Mouse (Mus musculus) CH12.LX (cell line): ENCODE data around the gene 2300009A05Rik. TPM values are rescaled to one million over a fixed set of nuclear protein-coding genes. Genes with fewer than 3 reads are reported as not detected.

Experiments used
- DNase-seq: peaks from one replicate; pipeline ENCODE4 v3.0.0-alpha.2; 2013; ENCODE audit errors: extremely low read depth
- H3K27ac ChIP-seq: 2 replicates; pipeline ENCODE4 v1.5.1; 2012; ENCODE audit warnings: low read depth, mild to moderate bottlenecking, control low read depth, moderate library complexity; ENCODE audit not compliant: insufficient read depth
- H3K27me3 ChIP-seq: replicated peaks from 2 replicates; pipeline ENCODE3; 2012; ENCODE audit warnings: inconsistent platforms
- H3K36me3 ChIP-seq, 2 experiments: replicated peaks in 1 of 2; 2 replicates each; pipeline versions ENCODE3 to v1.6.1; 2012; ENCODE audit warnings: inconsistent platforms in 1 of 2, low read length in 1 of 2, mild to moderate bottlenecking in 1 of 2, mixed read lengths in 1 of 2, moderate library complexity in 1 of 2; ENCODE audit not compliant: control insufficient read depth in 1 of 2, insufficient read depth in 1 of 2
- H3K4me1 ChIP-seq, 2 experiments: 2 replicates each; pipeline ENCODE4 v1.6.1; 2012; ENCODE audit warnings: inconsistent platforms in 1 of 2, moderate library complexity in 1 of 2; ENCODE audit not compliant: insufficient read depth in 2 of 2, control insufficient read depth in 1 of 2
- H3K4me2 ChIP-seq: 2 replicates; pipeline ENCODE4 v1.6.1; 2012; ENCODE audit warnings: low read depth, mild to moderate bottlenecking, control low read depth; ENCODE audit not compliant: poor library complexity, insufficient read depth, severe bottlenecking
- H3K4me3 ChIP-seq, 3 experiments: fragments of 150-350 bp in 1 of 3; sonication (generic) in 1 of 3; replicated peaks in 1 of 3; 2 replicates each; pipeline versions ENCODE3 to v1.5.1; 2011 to 2012; ENCODE audit warnings: low read depth in 2 of 3, low read length in 2 of 3, mild to moderate bottlenecking in 2 of 3, moderate library complexity in 2 of 3, control low read depth in 1 of 3, improper control_type of control experiment in 1 of 3, inconsistent platforms in 1 of 3, mixed read lengths in 1 of 3; ENCODE audit not compliant: poor library complexity in 1 of 3
- H3K79me2 ChIP-seq: replicated peaks from 2 replicates; pipeline ENCODE4 v1.6.1; 2012; ENCODE audit warnings: mild to moderate bottlenecking, moderate library complexity; ENCODE audit not compliant: control insufficient read depth, poor library complexity, insufficient read depth, severe bottlenecking; ENCODE audit errors: extremely low read depth
- H3K9ac ChIP-seq: 2 replicates; pipeline ENCODE4 v1.6.1; 2012; ENCODE audit warnings: low read depth, mild to moderate bottlenecking, control low read depth, moderate library complexity; ENCODE audit not compliant: insufficient read depth
- H3K9me3 ChIP-seq: replicated peaks from 2 replicates; pipeline ENCODE3; 2012; ENCODE audit warnings: low read length, inconsistent platforms, mixed read lengths
- BHLHE40 ChIP-seq: IDR thresholded peaks from 2 replicates; pipeline ENCODE4 v1.6.1; 2011; ENCODE audit warnings: mild to moderate bottlenecking, low read depth, low read length, improper control_type of control experiment
- CHD1 ChIP-seq: IDR thresholded peaks from 2 replicates; pipeline ENCODE4 v1.6.1; 2012; ENCODE audit warnings: low read depth, low read length, improper control_type of control experiment, inconsistent platforms
- CTCF ChIP-seq, 2 experiments: IDR thresholded peaks in 1 of 2; conservative IDR thresholded peaks in 1 of 2; 2 replicates each; pipeline ENCODE4 v1.5.1; 2011 to 2012; ENCODE audit warnings: low read depth in 2 of 2, low read length in 2 of 2, improper control_type of control experiment in 1 of 2, inconsistent platforms in 1 of 2, mild to moderate bottlenecking in 1 of 2, moderate library complexity in 1 of 2
- E2F4 ChIP-seq: IDR thresholded peaks from 2 replicates; pipeline ENCODE4 v1.6.1; 2011; ENCODE audit warnings: low read depth, low read length, improper control_type of control experiment; ENCODE audit not compliant: insufficient replicate concordance
- ELF1 ChIP-seq: IDR thresholded peaks from 2 replicates; pipeline ENCODE4 v1.6.1; 2014; ENCODE audit warnings: low read depth, mild to moderate bottlenecking, inconsistent platforms, low read length, improper control_type of control experiment
- EP300 ChIP-seq: IDR thresholded peaks from 2 replicates; pipeline ENCODE4 v1.6.1; 2011; ENCODE audit warnings: low read length, improper control_type of control experiment
- ETS1 ChIP-seq: conservative IDR thresholded peaks from 2 replicates; pipeline ENCODE4 v1.6.1; 2012; ENCODE audit warnings: low read depth, mild to moderate bottlenecking, inconsistent platforms, low read length, improper control_type of control experiment, moderate library complexity
- GABPA ChIP-seq: IDR thresholded peaks from 2 replicates; pipeline ENCODE4 v1.6.1; 2012; ENCODE audit warnings: low read depth, low read length, improper control_type of control experiment, inconsistent platforms; ENCODE audit not compliant: insufficient replicate concordance
- HCFC1 ChIP-seq: IDR thresholded peaks from 2 replicates; pipeline ENCODE4 v1.6.1; 2012; ENCODE audit warnings: low read depth, mild to moderate bottlenecking, inconsistent platforms, low read length, improper control_type of control experiment
- IRF4 ChIP-seq: IDR thresholded peaks from 2 replicates; pipeline ENCODE4 v1.6.1; 2014; ENCODE audit warnings: low read depth, mild to moderate bottlenecking, inconsistent platforms, low read length, improper control_type of control experiment
- JUN ChIP-seq: IDR thresholded peaks from 2 replicates; pipeline ENCODE4 v1.6.1; 2011; ENCODE audit warnings: low read depth, mild to moderate bottlenecking, low read length, improper control_type of control experiment, moderate library complexity; ENCODE audit not compliant: insufficient read depth
- JUND ChIP-seq: conservative IDR thresholded peaks from 2 replicates; pipeline ENCODE4 v1.6.1; 2011; ENCODE audit warnings: low read depth, low read length, improper control_type of control experiment
- KAT2A ChIP-seq: IDR thresholded peaks from 2 replicates; pipeline ENCODE4 v1.6.1; 2012; ENCODE audit warnings: low read length, improper control_type of control experiment, inconsistent platforms; ENCODE audit not compliant: insufficient replicate concordance
- MAFK ChIP-seq: IDR thresholded peaks from 2 replicates; pipeline ENCODE4 v1.6.1; 2011; ENCODE audit warnings: low read length, improper control_type of control experiment; ENCODE audit not compliant: insufficient replicate concordance
- MAX ChIP-seq: IDR thresholded peaks from 2 replicates; pipeline ENCODE4 v1.6.1; 2011; ENCODE audit warnings: low read length, improper control_type of control experiment
- MAZ ChIP-seq: IDR thresholded peaks from 2 replicates; pipeline ENCODE4 v1.6.1; 2012; ENCODE audit warnings: low read depth, mild to moderate bottlenecking, inconsistent platforms, low read length, improper control_type of control experiment, moderate library complexity
- MEF2A ChIP-seq: IDR thresholded peaks from 2 replicates; pipeline ENCODE4 v1.6.1; 2014; ENCODE audit warnings: low read depth, mild to moderate bottlenecking, inconsistent platforms, low read length, improper control_type of control experiment, borderline replicate concordance
- MXI1 ChIP-seq: IDR thresholded peaks from 2 replicates; pipeline ENCODE4 v1.6.1; 2011; ENCODE audit warnings: mild to moderate bottlenecking, low read depth, low read length, improper control_type of control experiment
- MYC ChIP-seq: IDR thresholded peaks from 2 replicates; pipeline ENCODE4 v1.6.1; 2011; ENCODE audit warnings: low read depth, mild to moderate bottlenecking, improper control_type of control experiment, low read length
- NELFE ChIP-seq: IDR thresholded peaks from 2 replicates; pipeline ENCODE4 v1.6.1; 2011; ENCODE audit warnings: low read depth, low read length, improper control_type of control experiment
- NRF1 ChIP-seq: IDR thresholded peaks from 2 replicates; pipeline ENCODE4 v1.6.1; 2014; ENCODE audit warnings: low read depth, mild to moderate bottlenecking, inconsistent platforms, low read length, improper control_type of control experiment, moderate library complexity
- PAX5 ChIP-seq: IDR thresholded peaks from 2 replicates; pipeline ENCODE4 v1.6.1; 2012; ENCODE audit warnings: low read length, inconsistent platforms, mixed read lengths
- POLR2A ChIP-seq: IDR thresholded peaks from 2 replicates; pipeline ENCODE4 v1.6.1; 2011; ENCODE audit warnings: low read depth, mild to moderate bottlenecking, improper control_type of control experiment, low read length
- POLR2AphosphoS2 ChIP-seq: IDR thresholded peaks from 2 replicates; pipeline ENCODE4 v1.6.1; 2011; ENCODE audit warnings: low read depth, low read length, improper control_type of control experiment
- RAD21 ChIP-seq: IDR thresholded peaks from 2 replicates; pipeline ENCODE4 v1.6.1; 2011; ENCODE audit warnings: low read depth, mild to moderate bottlenecking, low read length, improper control_type of control experiment, moderate library complexity
- RCOR1 ChIP-seq: conservative IDR thresholded peaks from 2 replicates; pipeline ENCODE4 v1.6.1; 2012; ENCODE audit warnings: low read depth, mild to moderate bottlenecking, inconsistent platforms, low read length, improper control_type of control experiment
- SIN3A ChIP-seq: IDR thresholded peaks from 2 replicates; pipeline ENCODE4 v1.6.1; 2012; ENCODE audit warnings: low read length, improper control_type of control experiment, inconsistent platforms
- SMC3 ChIP-seq: IDR thresholded peaks from 2 replicates; pipeline ENCODE4 v1.6.1; 2011; ENCODE audit warnings: low read depth, low read length, improper control_type of control experiment
- TCF12 ChIP-seq: IDR thresholded peaks from 2 replicates; pipeline ENCODE4 v1.6.1; 2014; ENCODE audit warnings: low read depth, mild to moderate bottlenecking, inconsistent platforms, low read length, improper control_type of control experiment
- UBTF ChIP-seq: IDR thresholded peaks from 2 replicates; pipeline ENCODE4 v1.6.1; 2012; ENCODE audit warnings: low read depth, mild to moderate bottlenecking, inconsistent platforms, low read length, improper control_type of control experiment, moderate library complexity
- USF1 ChIP-seq: IDR thresholded peaks from 2 replicates; pipeline ENCODE4 v1.6.1; 2014; ENCODE audit warnings: low read depth, mild to moderate bottlenecking, inconsistent platforms, low read length, improper control_type of control experiment
- USF2 ChIP-seq: conservative IDR thresholded peaks from 2 replicates; pipeline ENCODE4 v1.6.1; 2011; ENCODE audit warnings: low read depth, low read length, improper control_type of control experiment
- ZC3H11A ChIP-seq: IDR thresholded peaks from 2 replicates; pipeline ENCODE4 v1.6.1; 2012; ENCODE audit warnings: low read depth, mild to moderate bottlenecking, inconsistent platforms, low read length, improper control_type of control experiment
- ZKSCAN1 ChIP-seq: IDR thresholded peaks from 2 replicates; pipeline ENCODE4 v1.6.1; 2012; ENCODE audit warnings: low read depth, inconsistent platforms, low read length, improper control_type of control experiment, borderline replicate concordance
- ZMIZ1 ChIP-seq: IDR thresholded peaks from 2 replicates; pipeline ENCODE4 v1.6.1; 2012; ENCODE audit warnings: low read depth, mild to moderate bottlenecking, inconsistent platforms, low read length, improper control_type of control experiment
- ZNF384 ChIP-seq: IDR thresholded peaks from 2 replicates; pipeline ENCODE4 v1.6.1; 2012; ENCODE audit warnings: low read depth, low read length, improper control_type of control experiment, inconsistent platforms
- dilution Hi-C: fragments of 300-500 bp; cut with MboI; formaldehyde crosslinking; loops from 2 replicates; pipeline ENCODE4 v1.14.3; 2020; ENCODE audit warnings: low sequenced_read_pairs; ENCODE audit not compliant: extremely low pct_unique_long_range_greater_than_20kb, extremely low pct_ligation_motif_present
- in situ Hi-C: fragments of 300-500 bp; cut with MboI; formaldehyde crosslinking; loops from 3 replicates; pipeline ENCODE4 v1.14.3; 2019; ENCODE audit warnings: low sequenced_read_pairs, low pct_ligation_motif_present, low pct_unique_long_range_greater_than_20kb, mixed read lengths
- polyA plus RNA-seq: library from polyadenylated mRNA; unstranded; fragments of >175 nt; gene quantifications from 2 replicates; pipeline ENCODE4 v1.2.1, GENCODE M21; 2012; ENCODE audit warnings: low read depth; ENCODE audit not compliant: insufficient read length
- total RNA-seq, 2 experiments: library from RNA; depleted of rRNA; stranded (reverse); fragments of 300-350 nt in 1 of 2; fragments of >200 nt in 1 of 2; gene quantifications; 2 replicates each; pipeline ENCODE4 v1.2.3; 2012 to 2014

The 2300009A05Rik gene
- total RNA-seq (2012; rRNA removed) (12.7 and 13.8 TPM in 2 replicates), total RNA-seq (2014; rRNA removed) (18.4 and 20.4 TPM in 2 replicates), polyA plus RNA-seq (9.6 and 13.0 TPM in 2 replicates)

DNA sequence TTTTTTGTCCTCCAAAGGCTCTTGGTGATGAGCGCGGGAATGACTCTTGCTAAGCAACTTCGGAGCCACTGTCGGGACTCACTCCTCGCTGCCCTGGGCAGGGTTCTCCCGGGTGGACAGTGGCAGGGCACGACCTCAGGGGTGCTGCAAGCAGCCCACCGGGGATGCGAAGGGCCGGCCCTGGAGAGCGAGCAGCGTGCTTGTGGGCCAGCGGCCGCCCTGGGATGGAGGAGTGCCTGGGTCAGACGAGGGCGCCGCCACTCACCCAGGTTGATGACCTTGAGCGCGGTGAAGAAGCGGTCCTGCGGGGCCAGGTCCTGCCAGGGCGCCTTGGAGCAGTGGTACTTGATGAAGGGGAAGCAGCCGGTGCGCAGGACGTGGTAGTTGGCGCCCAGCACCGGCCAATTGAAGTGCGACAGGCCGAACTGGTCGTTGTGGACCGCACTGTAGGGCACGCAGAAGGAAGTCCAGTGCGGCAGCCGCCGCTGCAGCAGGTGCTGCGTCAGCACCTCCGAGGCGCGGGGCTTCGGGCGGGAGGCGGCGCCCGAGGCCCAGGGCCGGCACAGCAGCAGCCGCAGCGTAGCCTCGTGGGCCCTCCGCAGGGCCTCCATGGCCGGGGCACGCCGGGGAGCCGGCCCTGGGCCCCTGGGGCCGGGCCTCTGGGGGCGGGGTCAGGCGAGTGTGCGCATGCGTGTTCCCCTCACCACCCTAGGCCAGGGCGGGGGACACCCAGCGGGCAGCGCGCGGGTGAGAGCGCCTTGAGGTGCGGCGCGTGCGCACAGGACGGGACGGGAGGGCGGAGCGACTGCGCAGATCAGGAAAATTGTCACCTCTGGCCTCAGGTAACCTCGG lies at the start of gene 2300009A05Rik:
2300009A05Rik (minus strand) TSS at position 636 of the 852 bp plus-strand sequence.
- peaks cover 2 to 22% of the 10 kb centered on the region in 2 experiments; a peak in 2 of 4 replicates for H3K4me1 ChIP-seq
- H3K4me3 ChIP-seq = peak within 1 kb of the TSS; percentile 66 to 90 (median 77)
- H3K27ac ChIP-seq = peak within 1 kb of the TSS; percentile 56
- in situ Hi-C loops = loop anchor here (25.0 kb wide), 1 partner anchor 587 kb away; the partner anchor contains the start of gene Fem1b
- no peaks in the 10 kb centered on the region; the same call in none of the 2 replicates for H3K79me2 ChIP-seq
- no peaks in the 10 kb centered on the region for H3K9me3 ChIP-seq
- peak within 1 kb of the TSS; percentile 17; the same call in 1 of the 2 replicates for H3K4me2 ChIP-seq
- DNase-seq = peak; percentile 93
- H3K36me3 ChIP-seq = peaks cover 0 to 3% of the 10 kb centered on the region in 2 experiments
- no peaks in the 10 kb centered on the region for H3K27me3 ChIP-seq
- H3K9ac ChIP-seq = peak within 1 kb of the TSS; percentile 53
- dilution Hi-C loops = no loop called here
- TF ChIP-seq CTCF (conservative IDR thresholded peaks at IDR 0.05 in 1 of 2, IDR thresholded peaks at IDR 0.05 in 1 of 2; ENCODE audit: low read depth in 2 of 2, low read length in 2 of 2) (peak in 1 of 2 experiments; percentile 36; a peak in 2 of 4 replicates), EP300 (no peak), NRF1 (peak; percentile 96), MXI1 (peak; percentile 88; the same call in 1 of the 2 replicates), JUND (no peak), BHLHE40 (peak; percentile 65), ETS1 (no peak), USF2 (no peak), ELF1 (peak; percentile 40; the same call in 1 of the 2 replicates), HCFC1 (peak; percentile 72), USF1 (no peak), RCOR1 (no peak), PAX5 (no peak), IRF4 (peak; percentile 43; the same call in 1 of the 2 replicates), JUN (no peak), MAFK (peak; percentile 86; the same call in 1 of the 2 replicates), MYC (no peak; the same call in 1 of the 2 replicates), ZC3H11A (no peak), KAT2A (peak; percentile 57; the same call in 1 of the 2 replicates), RAD21 (no peak; the same call in none of the 2 replicates), SIN3A (peak; percentile 66; the same call in 1 of the 2 replicates), MAX (peak; percentile 73; the same call in 1 of the 2 replicates), ZKSCAN1 (no peak), GABPA (no peak), MAZ (peak; percentile 92; the same call in 1 of the 2 replicates), CHD1 (no peak; the same call in 1 of the 2 replicates), MEF2A (no peak; the same call in 1 of the 2 replicates), POLR2AphosphoS2 (peak; percentile 88), ZMIZ1 (peak; percentile 89; the same call in 1 of the 2 replicates), SMC3 (no peak; the same call in 1 of the 2 replicates), E2F4 (no peak), ZNF384 (0 out of 2 replicates have a peak, but pooled peaks have one; percentile 11), TCF12 (peak; percentile 81), UBTF (peak; percentile 97), NELFE (peak; percentile 95), POLR2A (peak; percentile 85)
